Mouse (Mus musculus) olfactory bulb, adult 2 months (tissue): ENCODE results near the gene Ccin.

Source experiments
- CTCF ChIP-seq: fragments of 200-500 bp; IDR thresholded peaks from 2 replicates; pipeline ENCODE4 v1.5.1; 2012; ENCODE audit warnings: low read depth, mild to moderate bottlenecking, low read length, moderate library complexity; ENCODE audit not compliant: insufficient read depth
- POLR2A ChIP-seq: fragments of 200-500 bp; IDR thresholded peaks from 2 replicates; pipeline ENCODE4 v1.6.1; 2012; ENCODE audit warnings: mild to moderate bottlenecking, low read depth, low read length, moderate library complexity; ENCODE audit not compliant: insufficient read depth

GRCm38 (mm10) chr4:43957846-43958461 lies 25.3 kb upstream of the Ccin start:
- TF ChIP-seq CTCF, result no peak
- TF ChIP-seq POLR2A, result no peak
